Mouse (Mus musculus) C2C12 (cell line): ENCODE results near the gene Plekhg1.
A peak's percentile ranks its signal among the peaks of the same experiment; 100 is the strongest.

ENCODE experiments used
- CTCF ChIP-seq: IDR thresholded peaks from one replicate; pipeline ENCODE4 v1.5.1; 2011; ENCODE audit not compliant: control insufficient read depth, insufficient read depth, insufficient read length
- FOSL1 ChIP-seq: IDR thresholded peaks from one replicate; pipeline ENCODE4 v1.8.0; 2011; ENCODE audit warnings: mild to moderate bottlenecking, low read length; ENCODE audit not compliant: poor library complexity, insufficient read depth, severe bottlenecking
- MAX ChIP-seq: IDR thresholded peaks from one replicate; pipeline ENCODE4 v1.6.1; 2011; ENCODE audit warnings: mild to moderate bottlenecking, control low read depth
- MYOD1 ChIP-seq: IDR thresholded peaks from one replicate; pipeline ENCODE4 v1.6.1; 2011; ENCODE audit warnings: low read depth; ENCODE audit not compliant: control insufficient read depth, insufficient read length

GRCm38 (mm10) chr10:3996170-3996876 is 256.2 kb downstream of the Plekhg1 start:
- TF ChIP-seq MAX (no peak), CTCF (peak; percentile 41), MYOD1 (no peak), FOSL1 (no peak)
